Mouse (Mus musculus) stomach, embryonic 16.5 days (tissue): ENCODE data around the gene Fam83g. TPM values are rescaled to one million over a fixed set of nuclear protein-coding genes. Genes with fewer than 3 reads are reported as not detected.
A peak's percentile ranks its signal among the peaks of the same experiment; 100 is the strongest.

Source experiments
- ATAC-seq: fragments of 200-750 bp; cut with Nextera tagmentation; 2 replicates; pipeline ENCODE4 v1.8.0; 2017; ENCODE audit warnings: moderate number of reproducible peaks, moderate TSS enrichment; ENCODE audit not compliant: insufficient read depth, low FRiP score
- H3K27ac ChIP-seq: fragments of 300-500 bp; sonication (generic); 2 replicates; pipeline ENCODE4 v1.5.1; 2014; ENCODE audit warnings: low read length
- H3K27me3 ChIP-seq: fragments of 300-500 bp; sonication (generic); 2 replicates; pipeline ENCODE4 v1.6.1; 2014; ENCODE audit warnings: low read length, control low read depth, mixed read lengths; ENCODE audit not compliant: control insufficient read depth, insufficient read depth
- H3K36me3 ChIP-seq: fragments of 300-500 bp; sonication (generic); 2 replicates; pipeline ENCODE4 v1.6.1; 2014; ENCODE audit warnings: low read length; ENCODE audit not compliant: control insufficient read depth, insufficient read depth
- H3K4me1 ChIP-seq: fragments of 300-500 bp; sonication (generic); 2 replicates; pipeline ENCODE4 v1.6.1; 2014; ENCODE audit warnings: low read length, control low read depth, mixed read lengths; ENCODE audit not compliant: control insufficient read depth, insufficient read depth
- H3K4me2 ChIP-seq: fragments of 300-500 bp; sonication (generic); 2 replicates; pipeline ENCODE4 v1.6.1; 2014; ENCODE audit warnings: low read depth, low read length, mixed read lengths
- H3K4me3 ChIP-seq: fragments of 300-500 bp; sonication (generic); replicated peaks from 2 replicates; pipeline ENCODE4 v1.5.1; 2014; ENCODE audit warnings: mild to moderate bottlenecking, low read length
- H3K9ac ChIP-seq: fragments of 300-500 bp; sonication (generic); 2 replicates; pipeline ENCODE4 v1.6.1; 2014; ENCODE audit warnings: low read length
- H3K9me3 ChIP-seq: fragments of 300-500 bp; sonication (generic); replicated peaks from 2 replicates; pipeline ENCODE4 v1.6.1; 2016; ENCODE audit warnings: low read length, control low read depth; ENCODE audit not compliant: control insufficient read depth
- WGBS: fragments of 180-500 bp; shearing (Covaris S2); extraction: QIAGEN DNeasy Blood & Tissue Kit; methylation state at CpG from one replicate; pipeline ENCODE4 v1.1.7; 2014; 5-methylcytosine and 5-hydroxymethylcytosine counted together
- polyA plus RNA-seq: library from polyadenylated mRNA; unstranded; fragments of >200 nt; fragmentation: Nextera tagmentation; extraction: Ambion mirVana; gene quantifications from 2 replicates; pipeline ENCODE4 v1.2.1, GENCODE M21; 2015

Gene Fam83g
- polyA plus RNA-seq, 1 experiment from 2014 or later: 6.1 TPM

DNA sequence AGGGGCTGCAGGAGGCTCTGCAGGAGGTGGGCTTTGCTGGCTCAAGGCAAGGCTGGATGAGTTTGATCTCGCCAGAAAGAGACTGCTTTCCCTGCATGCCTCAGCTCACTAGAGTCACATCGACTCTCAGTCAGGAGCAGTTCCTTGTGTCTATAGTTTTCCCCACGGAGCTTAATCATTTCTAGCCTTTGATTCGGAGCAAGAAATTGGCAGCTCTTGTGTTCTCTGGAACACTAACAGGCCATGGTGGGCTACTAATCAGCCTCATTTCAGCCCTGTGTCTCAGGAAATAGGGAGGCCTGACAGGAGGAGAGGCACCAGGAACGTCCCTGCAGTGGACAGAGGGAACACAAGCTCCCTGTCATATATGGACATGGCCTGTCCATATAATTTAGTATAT lies 34.1 kb downstream of the Fam83g start:
- no peaks in the 10 kb centered on the region for H3K36me3 ChIP-seq
- H3K4me3 ChIP-seq: no peak overlapping the region
- 68% methylated on average over 5 of the region's 5 CpGs for WGBS
- no peak overlapping the region for H3K27ac ChIP-seq
- H3K9ac ChIP-seq: no peak overlapping the region
- no peak for ATAC-seq
- no peaks in the 10 kb centered on the region; the same call in 1 of the 2 replicates for H3K27me3 ChIP-seq
- H3K9me3 ChIP-seq: no peaks in the 10 kb centered on the region
- H3K4me2 ChIP-seq: no peak overlapping the region
- H3K4me1 ChIP-seq: no peaks in the 10 kb centered on the region

- ATAC-seq: no peak
- H3K27me3 ChIP-seq: no peaks in the 10 kb centered on the region; the same call in 1 of the 2 replicates
- H3K4me3 ChIP-seq: no peak overlapping the region
- H3K4me1 ChIP-seq: no peaks in the 10 kb centered on the region
- H3K4me2 ChIP-seq: no peak overlapping the region
- no peak overlapping the region for H3K27ac ChIP-seq
- H3K9me3 ChIP-seq: no peaks in the 10 kb centered on the region
- H3K36me3 ChIP-seq: no peaks in the 10 kb centered on the region
- 34% methylated on average over 3 of the region's 3 CpGs for whole genome bisulfite sequencing
- no peak overlapping the region for H3K9ac ChIP-seq
Measured at GRCm38 (mm10) chr11:61719387-61719786, 35.5 kb downstream of the Fam83g start.

DNA sequence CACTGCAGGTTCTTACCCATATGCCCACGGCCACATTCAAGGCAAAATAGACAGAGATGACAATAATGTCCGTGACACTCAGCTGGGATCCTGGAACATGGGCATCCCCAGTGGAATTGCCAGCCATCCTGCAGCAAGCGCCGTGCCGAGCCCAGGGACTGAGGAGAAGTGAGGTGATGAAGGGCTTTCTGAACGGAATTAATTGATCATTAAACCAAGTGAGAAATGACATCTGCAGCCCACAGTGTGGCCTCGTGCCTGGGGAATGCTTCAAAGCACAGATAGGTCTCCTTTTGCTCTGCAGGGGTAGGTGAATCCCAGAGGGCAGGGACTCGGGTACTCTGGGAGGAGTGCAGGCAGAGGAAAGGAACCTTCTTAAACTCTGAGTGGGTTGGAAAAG lies 35.9 kb downstream of the Fam83g start:
- no peak overlapping the region for H3K4me2 ChIP-seq
- H3K4me1 ChIP-seq: no peaks in the 10 kb centered on the region
- ATAC-seq: no peak
- 70% methylated on average over 8 of the region's 8 CpGs for WGBS
- H3K36me3 ChIP-seq: no peaks in the 10 kb centered on the region
- 0 out of 2 replicates have a peak overlapping the region, but pooled peaks have one; percentile 18 for H3K9ac ChIP-seq
- H3K27ac ChIP-seq: no peak overlapping the region
- H3K27me3 ChIP-seq: no peaks in the 10 kb centered on the region; the same call in 1 of the 2 replicates
- no peak overlapping the region for H3K4me3 ChIP-seq
- no peaks in the 10 kb centered on the region for H3K9me3 ChIP-seq

- Histone ChIP-seq H3K27ac (no peak within 1 kb of the TSS), H3K36me3 (no peaks in the 10 kb centered on the region), H3K4me3 (no peak within 1 kb of the TSS), H3K4me2 (no peak within 1 kb of the TSS), H3K9ac (0 out of 2 replicates have a peak within 1 kb of the TSS, but pooled peaks have one; percentile 18), H3K4me1 (no peaks in the 10 kb centered on the region), H3K9me3 (no peaks in the 10 kb centered on the region), H3K27me3 (no peaks in the 10 kb centered on the region)
- 73% methylated on average over 3 of the region's 3 CpGs for WGBS
- no peak for ATAC-seq
Measured at GRCm38 (mm10) chr11:61720636-61721035, 36.7 kb downstream of the Fam83g start, which contains the start of gene Slc5a10. Slc5a10 (minus strand) TSS chr11:61720826.

DNA sequence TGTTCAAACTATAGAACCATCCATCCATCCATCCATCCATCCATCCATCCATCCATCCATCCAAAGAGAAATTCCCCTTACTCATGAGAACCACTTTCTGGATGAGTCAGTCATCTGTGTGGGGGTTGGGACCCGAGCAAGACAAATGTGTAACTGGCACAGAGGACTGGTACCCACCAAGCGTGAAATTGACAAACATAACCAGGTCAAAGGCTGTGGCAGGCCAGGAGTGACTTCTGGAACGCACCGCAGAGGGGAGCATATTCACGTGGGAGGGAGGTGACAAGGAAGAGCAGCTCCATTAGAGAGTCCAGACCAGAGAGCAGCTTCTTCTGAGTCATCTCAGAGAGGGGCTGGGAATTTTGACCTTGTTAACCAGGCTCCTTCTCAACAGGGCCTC lies 38.2 kb downstream of the Fam83g start:
- Histone ChIP-seq H3K4me3 (no peak overlapping the region), H3K9me3 (no peaks in the 10 kb centered on the region), H3K9ac (no peak overlapping the region), H3K27me3 (no peaks in the 10 kb centered on the region), H3K4me1 (no peaks in the 10 kb centered on the region), H3K27ac (no peak overlapping the region), H3K4me2 (no peak overlapping the region), H3K36me3 (no peaks in the 10 kb centered on the region)
- 79% methylated on average over 5 of the region's 5 CpGs for WGBS
- no peak for ATAC-seq

- H3K4me2 ChIP-seq: no peak overlapping the region
- no peak for ATAC-seq
- H3K36me3 ChIP-seq: peaks cover 3% of the 10 kb centered on the region; the same call in 1 of the 2 replicates
- no peaks in the 10 kb centered on the region for H3K27me3 ChIP-seq
- no peaks in the 10 kb centered on the region for H3K9me3 ChIP-seq
- WGBS: 52% methylated on average over 2 of the region's 2 CpGs
- no peak overlapping the region for H3K4me3 ChIP-seq
- H3K4me1 ChIP-seq: no peaks in the 10 kb centered on the region
- H3K27ac ChIP-seq: no peak overlapping the region
- no peak overlapping the region for H3K9ac ChIP-seq
Measured at GRCm38 (mm10) chr11:61728037-61728436, 44.1 kb downstream of the Fam83g start.

DNA sequence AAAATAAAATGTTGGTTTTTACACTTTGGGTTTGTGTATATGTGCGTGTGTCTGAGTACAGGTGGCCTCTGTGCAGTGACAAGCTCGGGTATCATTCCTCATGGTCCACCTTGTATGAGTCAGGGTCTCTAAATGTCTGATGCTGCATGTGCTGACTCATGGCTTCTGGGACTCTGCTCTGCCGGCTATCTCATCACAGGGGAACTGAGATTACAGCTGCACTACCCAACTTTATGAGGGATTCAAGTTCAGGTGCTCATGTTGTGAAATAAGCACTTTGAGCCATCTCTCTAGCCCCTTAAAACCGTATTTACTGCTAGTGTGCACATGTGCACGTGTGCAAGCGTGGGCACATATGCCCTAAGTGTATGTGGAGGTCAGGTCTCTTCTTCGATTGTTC lies 48.8 kb downstream of the Fam83g start:
- no peaks in the 10 kb centered on the region for H3K9me3 ChIP-seq
- H3K27me3 ChIP-seq: no peaks in the 10 kb centered on the region
- H3K4me2 ChIP-seq: no peak overlapping the region
- H3K4me3 ChIP-seq: no peak overlapping the region
- H3K4me1 ChIP-seq: no peaks in the 10 kb centered on the region
- no peak for ATAC-seq
- H3K27ac ChIP-seq: no peak overlapping the region
- no peak overlapping the region for H3K9ac ChIP-seq
- peaks cover 12% of the 10 kb centered on the region for H3K36me3 ChIP-seq
- 89% methylated on average over 7 of the region's 7 CpGs for WGBS

DNA sequence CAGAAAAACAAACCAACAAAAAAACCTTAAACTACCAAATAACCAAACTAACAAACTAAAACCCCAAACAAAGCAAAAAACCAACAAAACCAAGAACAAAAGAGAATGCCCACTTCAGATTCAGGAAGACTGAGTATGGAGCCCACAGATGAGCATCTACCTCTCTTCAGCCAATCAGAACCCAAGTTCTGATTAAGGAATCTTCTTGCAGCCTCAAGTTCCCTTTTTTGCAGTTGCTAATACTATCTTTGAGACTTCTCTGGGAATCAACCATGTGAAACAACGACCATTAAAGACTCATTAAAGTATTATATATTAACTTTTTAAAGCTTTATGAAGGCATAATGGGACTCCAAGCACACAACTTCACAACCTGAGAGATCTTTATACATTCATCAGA lies 53.4 kb downstream of the Fam83g start:
- Histone ChIP-seq H3K4me3 (no peak overlapping the region), H3K27me3 (no peaks in the 10 kb centered on the region), H3K9ac (no peak overlapping the region), H3K9me3 (no peaks in the 10 kb centered on the region), H3K4me1 (no peaks in the 10 kb centered on the region), H3K4me2 (no peak overlapping the region), H3K27ac (no peak overlapping the region), H3K36me3 (peaks cover 29% of the 10 kb centered on the region)
- 85% methylated on average over 1 of the region's 1 CpGs for WGBS
- ATAC-seq: no peak

DNA sequence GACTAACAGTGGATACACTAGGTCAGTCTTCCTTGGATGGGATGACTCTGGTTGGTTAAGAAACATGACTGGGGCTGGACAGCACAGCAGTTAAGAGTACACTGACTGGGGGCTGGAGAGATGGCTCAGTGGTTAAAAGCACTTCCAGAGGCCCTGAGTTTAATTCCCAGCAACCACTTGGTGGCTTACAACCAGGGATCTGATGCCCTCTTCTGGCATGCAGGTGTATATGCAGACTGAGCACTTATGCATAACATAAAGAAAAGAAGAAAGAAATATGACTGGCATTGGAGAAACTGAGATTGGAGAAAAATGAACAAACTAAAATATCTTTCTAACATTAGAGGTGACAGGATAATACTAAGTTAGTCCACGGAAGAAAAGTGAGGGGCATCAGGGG lies 56.6 kb downstream of the Fam83g start:
- WGBS: 91% methylated on average over 1 of the region's 1 CpGs
- H3K9ac ChIP-seq: no peak overlapping the region
- H3K4me3 ChIP-seq: no peak overlapping the region
- no peaks in the 10 kb centered on the region for H3K9me3 ChIP-seq
- no peak for ATAC-seq
- H3K27me3 ChIP-seq: no peaks in the 10 kb centered on the region
- no peak overlapping the region for H3K4me2 ChIP-seq
- no peaks in the 10 kb centered on the region for H3K4me1 ChIP-seq
- no peak overlapping the region for H3K27ac ChIP-seq
- H3K36me3 ChIP-seq: peaks cover 25% of the 10 kb centered on the region

- Histone ChIP-seq H3K4me3 (no peak overlapping the region), H3K9ac (no peak overlapping the region), H3K9me3 (no peaks in the 10 kb centered on the region), H3K4me1 (no peaks in the 10 kb centered on the region), H3K27me3 (no peaks in the 10 kb centered on the region), H3K36me3 (peaks cover 10% of the 10 kb centered on the region; the same call in 1 of the 2 replicates), H3K27ac (no peak overlapping the region), H3K4me2 (no peak overlapping the region)
- WGBS: 81% methylated on average over 3 of the region's 3 CpGs
- no peak for ATAC-seq
Measured at GRCm38 (mm10) chr11:61743768-61744167, 59.9 kb downstream of the Fam83g start.
